Mouse (Mus musculus): ENCODE measurements around the gene Gm10799.
"Not testable (repeated sequence)": the region's sequence is repeated elsewhere in the genome, so short reads cannot be mapped to it uniquely, and the experiment has no call there.

Gm10799 gene

GRCm38 (mm10) chr2:104099231-104099585 lies 30.9 kb upstream of the Gm10799 start:
- H3K9me3 ChIP-seq (ENCODE audit: low read length), result no peaks in the 10 kb centered on the region
- TF ChIP-seq POU5F1 (IDR thresholded peaks at IDR 0.05; ENCODE audit: borderline replicate concordance, low read length) (no peak), NANOG (IDR thresholded peaks at IDR 0.05; ENCODE audit: borderline replicate concordance, low read length) (no peak), CTCF (conservative IDR thresholded peaks at IDR 0.05; ENCODE audit: low read length) (no peak)
- no peaks in the 10 kb centered on the region for H3K27me3 ChIP-seq (ENCODE audit: insufficient read depth, low read length)
- H3K36me3 ChIP-seq (ENCODE audit: insufficient read depth, low read length), result no peaks in the 10 kb centered on the region
- peaks cover 32% of the 10 kb centered on the region for H3K4me1 ChIP-seq (replicated peaks; ENCODE audit: low read depth, low read length)
- H3K4me3 ChIP-seq (replicated peaks; ENCODE audit: low read length), result no peak overlapping the region

- H3K9me3 ChIP-seq (ENCODE audit: low read length), result no peaks in the 10 kb centered on the region
- no peaks in the 10 kb centered on the region for H3K36me3 ChIP-seq (ENCODE audit: insufficient read depth, low read length)
- TF ChIP-seq CTCF (conservative IDR thresholded peaks at IDR 0.05; ENCODE audit: low read length), result no peak
- TF ChIP-seq NANOG (IDR thresholded peaks at IDR 0.05; ENCODE audit: borderline replicate concordance, low read length), result peak; percentile 90
- TF ChIP-seq POU5F1 (IDR thresholded peaks at IDR 0.05; ENCODE audit: borderline replicate concordance, low read length), result no peak
- no peaks in the 10 kb centered on the region for H3K27me3 ChIP-seq (ENCODE audit: insufficient read depth, low read length)
- peaks cover 32% of the 10 kb centered on the region for H3K4me1 ChIP-seq (replicated peaks; ENCODE audit: low read depth, low read length)
- H3K4me3 ChIP-seq (replicated peaks; ENCODE audit: low read length), result no peak overlapping the region
Measured at GRCm38 (mm10) chr2:104098529-104099230, 30.3 kb upstream of the Gm10799 start.

- H3K27me3 ChIP-seq (ENCODE audit: insufficient read depth, low read length); H3K4me3 ChIP-seq (replicated peaks; ENCODE audit: low read length); H3K36me3 ChIP-seq (ENCODE audit: insufficient read depth, low read length): not testable (repeated sequence)
- Histone ChIP-seq H3K4me1 (replicated peaks; ENCODE audit: low read depth, low read length) (peaks cover 32% of the 10 kb centered on the region), H3K9me3 (ENCODE audit: low read length) (peaks cover 10% of the 10 kb centered on the region)
Measured at GRCm38 (mm10) chr2:104097396-104097795, 29.0 kb upstream of the Gm10799 start.

GRCm38 (mm10) chr2:104096796-104097195 lies 28.4 kb upstream of the Gm10799 start:
- peaks cover 32% of the 10 kb centered on the region for H3K4me1 ChIP-seq (replicated peaks; ENCODE audit: low read depth, low read length)
- H3K4me3 ChIP-seq (replicated peaks; ENCODE audit: low read length); H3K36me3 ChIP-seq (ENCODE audit: insufficient read depth, low read length); H3K27me3 ChIP-seq (ENCODE audit: insufficient read depth, low read length): not testable (repeated sequence)
- peaks cover 16% of the 10 kb centered on the region for H3K9me3 ChIP-seq (ENCODE audit: low read length)

- Histone ChIP-seq H3K27me3 (ENCODE audit: insufficient read depth, low read length) (no peaks in the 10 kb centered on the region), H3K4me3 (replicated peaks; ENCODE audit: low read length) (peak overlapping the region; percentile 74), H3K36me3 (ENCODE audit: insufficient read depth, low read length) (peaks cover 8% of the 10 kb centered on the region; the same call in 1 of the 2 replicates), H3K9me3 (ENCODE audit: low read length) (peaks cover 19% of the 10 kb centered on the region), H3K4me1 (replicated peaks; ENCODE audit: low read depth, low read length) (peaks cover 32% of the 10 kb centered on the region)
- no peak for TF ChIP-seq POU5F1 (IDR thresholded peaks at IDR 0.05; ENCODE audit: borderline replicate concordance, low read length)
- TF ChIP-seq CTCF (conservative IDR thresholded peaks at IDR 0.05; ENCODE audit: low read length), result no peak
- TF ChIP-seq NANOG (IDR thresholded peaks at IDR 0.05; ENCODE audit: borderline replicate concordance, low read length), result no peak
Measured at GRCm38 (mm10) chr2:104096256-104096655, 27.9 kb upstream of the Gm10799 start.

- Histone ChIP-seq H3K27me3 (ENCODE audit: insufficient read depth, low read length) (no peaks in the 10 kb centered on the region), H3K4me1 (replicated peaks; ENCODE audit: low read depth, low read length) (peaks cover 32% of the 10 kb centered on the region), H3K4me3 (replicated peaks; ENCODE audit: low read length) (peak within 1 kb of the TSS; percentile 74), H3K36me3 (ENCODE audit: insufficient read depth, low read length) (peaks cover 8% of the 10 kb centered on the region; the same call in 1 of the 2 replicates), H3K9me3 (ENCODE audit: low read length) (peaks cover 19% of the 10 kb centered on the region)
- TF ChIP-seq NANOG (IDR thresholded peaks at IDR 0.05; ENCODE audit: borderline replicate concordance, low read length) (no peak), POU5F1 (IDR thresholded peaks at IDR 0.05; ENCODE audit: borderline replicate concordance, low read length) (no peak), CTCF (conservative IDR thresholded peaks at IDR 0.05; ENCODE audit: low read length) (no peak)
Measured at GRCm38 (mm10) chr2:104095741-104096213, 27.4 kb upstream of the Gm10799 start, which contains the start of gene Cd59a. Cd59a (plus strand) TSS chr2:104095801.

GRCm38 (mm10) chr2:104093305-104093704 lies 25.0 kb upstream of the Gm10799 start:
- no peak overlapping the region for H3K4me3 ChIP-seq (replicated peaks; ENCODE audit: low read length)
- TF ChIP-seq POU5F1 (IDR thresholded peaks at IDR 0.05; ENCODE audit: borderline replicate concordance, low read length) (no peak), NANOG (IDR thresholded peaks at IDR 0.05; ENCODE audit: borderline replicate concordance, low read length) (no peak), CTCF (conservative IDR thresholded peaks at IDR 0.05; ENCODE audit: low read length) (no peak)
- H3K9me3 ChIP-seq (ENCODE audit: low read length), result peaks cover 25% of the 10 kb centered on the region
- peaks cover 12% of the 10 kb centered on the region for H3K4me1 ChIP-seq (replicated peaks; ENCODE audit: low read depth, low read length)
- no peaks in the 10 kb centered on the region for H3K27me3 ChIP-seq (ENCODE audit: insufficient read depth, low read length)
- peaks cover 8% of the 10 kb centered on the region; the same call in 1 of the 2 replicates for H3K36me3 ChIP-seq (ENCODE audit: insufficient read depth, low read length)

- not testable (repeated sequence) for H3K27me3 ChIP-seq (ENCODE audit: insufficient read depth, low read length); H3K36me3 ChIP-seq (ENCODE audit: insufficient read depth, low read length); H3K4me3 ChIP-seq (replicated peaks; ENCODE audit: low read length); H3K4me1 ChIP-seq (replicated peaks; ENCODE audit: low read depth, low read length)
- peaks cover 16% of the 10 kb centered on the region for H3K9me3 ChIP-seq (ENCODE audit: low read length)
Measured at GRCm38 (mm10) chr2:104087562-104087961, 19.2 kb upstream of the Gm10799 start.

- not testable (repeated sequence) for H3K27me3 ChIP-seq (ENCODE audit: insufficient read depth, low read length); H3K36me3 ChIP-seq (ENCODE audit: insufficient read depth, low read length); H3K9me3 ChIP-seq (ENCODE audit: low read length); H3K4me1 ChIP-seq (replicated peaks; ENCODE audit: low read depth, low read length); H3K4me3 ChIP-seq (replicated peaks; ENCODE audit: low read length)
Measured at GRCm38 (mm10) chr2:104084027-104084426, 15.7 kb upstream of the Gm10799 start.

Data from E14TG2a.4 (cell line).